Mouse (Mus musculus): Measurements from ENCODE around the gene Trim31. TPM values are rescaled to one million over a fixed set of nuclear protein-coding genes. Genes with fewer than 3 reads are reported as not detected.

The Trim31 gene
- polyA plus RNA-seq, 1 experiment from 2014 or later, result not detected

Other genes starting within 250 kb of the Trim31 start
- gene H2-M1, start 225.9 kb upstream of the Trim31 start, polyA plus RNA-seq (2015; fragmentation: Nextera tagmentation; extraction: Ambion mirVana), result not detected in 2 replicates
- not detected in 2 replicates for gene H2-M10.5, start 125.2 kb upstream of the Trim31 start, polyA plus RNA-seq (2015; fragmentation: Nextera tagmentation; extraction: Ambion mirVana)
- gene H2-M10.6, start 85.9 kb upstream of the Trim31 start, polyA plus RNA-seq (2015; fragmentation: Nextera tagmentation; extraction: Ambion mirVana), result not detected in 2 replicates
- gene Trim26, start 61.0 kb upstream of the Trim31 start, polyA plus RNA-seq (2015; fragmentation: Nextera tagmentation; extraction: Ambion mirVana), result 14.9 and 17.7 TPM in 2 replicates
- 0.33 and 0.59 TPM in 2 replicates for gene Trim15, start 30.9 kb upstream of the Trim31 start, polyA plus RNA-seq (2015; fragmentation: Nextera tagmentation; extraction: Ambion mirVana)
- 300 and 303 TPM in 2 replicates for gene Trim10, start 28.5 kb upstream of the Trim31 start, polyA plus RNA-seq (2015; fragmentation: Nextera tagmentation; extraction: Ambion mirVana)
- not detected in 2 replicates for gene Trim40, start 8.0 kb upstream of the Trim31 start, polyA plus RNA-seq (2015; fragmentation: Nextera tagmentation; extraction: Ambion mirVana)
- gene Rnf39, start 44.8 kb downstream of the Trim31 start, polyA plus RNA-seq (2015; fragmentation: Nextera tagmentation; extraction: Ambion mirVana), result 0.14 and 0.20 TPM in 2 replicates
- 25.7 and 30.8 TPM in 2 replicates for gene Ppp1r11, start 53.6 kb downstream of the Trim31 start, polyA plus RNA-seq (2015; fragmentation: Nextera tagmentation; extraction: Ambion mirVana)
- gene Znrd1, start 60.4 kb downstream of the Trim31 start, polyA plus RNA-seq (2015; fragmentation: Nextera tagmentation; extraction: Ambion mirVana), result 18.7 and 21.5 TPM in 2 replicates
- 2.2 and 2.5 TPM in 2 replicates for gene Znrd1as, start 60.5 kb downstream of the Trim31 start, polyA plus RNA-seq (2015; fragmentation: Nextera tagmentation; extraction: Ambion mirVana)
- not detected in 2 replicates for gene 2410137M14Rik, start 83.1 kb downstream of the Trim31 start, polyA plus RNA-seq (2015; fragmentation: Nextera tagmentation; extraction: Ambion mirVana)
- not detected in 2 replicates for gene H2-M5, start 91.4 kb downstream of the Trim31 start, polyA plus RNA-seq (2015; fragmentation: Nextera tagmentation; extraction: Ambion mirVana)
- 3.2 and 3.8 TPM in 2 replicates for gene Zfp57, start 103.0 kb downstream of the Trim31 start, polyA plus RNA-seq (2015; fragmentation: Nextera tagmentation; extraction: Ambion mirVana)
- gene Mog, start 125.3 kb downstream of the Trim31 start, polyA plus RNA-seq (2015; fragmentation: Nextera tagmentation; extraction: Ambion mirVana), result not detected in 2 replicates
- 0.25 and 0.66 TPM in 2 replicates for gene Gabbr1, start 147.8 kb downstream of the Trim31 start, polyA plus RNA-seq (2015; fragmentation: Nextera tagmentation; extraction: Ambion mirVana)
- gene Olfr90, start 190.4 kb downstream of the Trim31 start, polyA plus RNA-seq (2015; fragmentation: Nextera tagmentation; extraction: Ambion mirVana), result not detected in 2 replicates
- not detected in 2 replicates for gene Olfr91, start 200.2 kb downstream of the Trim31 start, polyA plus RNA-seq (2015; fragmentation: Nextera tagmentation; extraction: Ambion mirVana)
- not detected in 2 replicates for gene Olfr92, start 222.0 kb downstream of the Trim31 start, polyA plus RNA-seq (2015; fragmentation: Nextera tagmentation; extraction: Ambion mirVana)